Mouse (Mus musculus): ENCODE data around the gene Rpl34.
A peak's percentile ranks its signal among the peaks of the same experiment; 100 is the strongest.

DNA sequence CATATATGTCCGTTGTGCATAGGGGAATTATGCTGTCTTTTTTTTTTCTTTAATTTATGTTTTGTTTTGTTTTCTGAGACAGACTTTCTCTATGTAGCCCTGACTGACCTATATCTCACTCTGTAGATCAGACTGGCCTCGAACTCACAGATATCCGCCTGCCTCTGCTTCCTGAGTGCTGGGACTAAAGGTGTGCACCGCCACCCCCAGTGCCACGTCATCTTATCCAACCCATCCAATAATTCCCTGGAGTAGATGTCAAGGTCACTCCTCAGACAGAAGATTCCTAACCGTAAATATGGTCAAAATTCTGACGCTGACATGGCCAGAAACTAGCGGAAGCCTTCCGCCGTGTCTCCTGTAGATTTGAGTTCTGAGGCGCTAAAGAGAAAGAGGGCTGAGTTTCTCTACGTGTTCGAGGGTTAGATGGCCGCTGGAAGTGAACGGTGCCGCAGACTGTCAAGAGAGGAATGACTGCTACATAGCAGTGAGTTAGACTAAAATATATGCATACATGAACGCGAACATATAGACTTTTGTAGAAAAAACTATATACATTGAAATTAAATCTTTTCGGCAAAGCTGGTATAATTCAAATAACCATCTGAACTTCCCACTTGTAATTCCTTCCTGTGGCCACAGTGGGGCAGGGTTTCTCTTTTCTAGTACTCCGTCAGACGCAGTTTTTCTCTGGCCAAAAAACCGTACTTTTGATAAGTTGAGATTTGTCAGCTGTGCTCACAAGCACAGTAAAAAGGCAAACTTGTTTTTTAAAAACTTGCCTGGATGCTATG is 15.2 kb downstream of the Rpl34 start:
- TF ChIP-seq CTCF (IDR thresholded peaks at IDR 0.05; ENCODE audit: low read depth) (peak; percentile 86), EP300 (optimal IDR thresholded peaks at IDR 0.05) (no peak)

Data from stomach, postnatal 0 days (tissue).